Mouse (Mus musculus): ENCODE data around the gene Flnb.

The Flnb gene

DNA sequence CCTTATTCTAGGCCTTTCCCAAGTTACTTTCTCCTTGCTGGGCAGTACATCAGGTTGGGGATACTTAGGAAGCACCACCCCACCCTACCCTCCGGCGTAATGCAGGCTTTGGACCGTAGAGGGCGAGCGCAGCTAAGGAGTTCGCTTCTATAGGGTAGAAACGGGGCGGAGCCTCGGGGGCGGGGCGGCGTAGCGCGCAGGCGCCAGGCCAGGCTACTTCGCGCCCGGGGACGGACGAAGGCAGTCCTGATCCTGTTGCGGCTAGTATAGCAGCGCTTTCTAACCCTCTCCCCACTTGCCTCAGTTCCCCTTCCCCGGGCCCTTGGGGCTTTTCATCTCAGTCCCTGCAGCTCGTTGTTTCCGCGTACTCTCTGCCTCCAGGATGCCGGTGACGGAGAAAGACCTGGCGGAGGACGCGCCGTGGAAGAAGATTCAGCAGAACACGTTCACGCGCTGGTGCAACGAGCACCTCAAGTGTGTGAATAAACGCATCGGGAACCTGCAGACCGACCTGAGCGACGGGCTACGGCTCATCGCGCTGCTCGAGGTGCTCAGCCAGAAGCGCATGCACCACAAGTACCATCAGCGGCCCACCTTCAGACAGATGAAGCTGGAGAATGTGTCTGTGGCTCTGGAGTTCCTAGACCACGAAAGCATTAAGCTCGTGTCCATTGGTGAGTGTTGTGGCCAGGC, at the start of gene Flnb:
TSS of gene Flnb (plus strand) at position 188 of the 693 bp plus-strand sequence.
- peak; percentile 95 for DNase-seq (ENCODE audit: extremely low spot score)

DNA sequence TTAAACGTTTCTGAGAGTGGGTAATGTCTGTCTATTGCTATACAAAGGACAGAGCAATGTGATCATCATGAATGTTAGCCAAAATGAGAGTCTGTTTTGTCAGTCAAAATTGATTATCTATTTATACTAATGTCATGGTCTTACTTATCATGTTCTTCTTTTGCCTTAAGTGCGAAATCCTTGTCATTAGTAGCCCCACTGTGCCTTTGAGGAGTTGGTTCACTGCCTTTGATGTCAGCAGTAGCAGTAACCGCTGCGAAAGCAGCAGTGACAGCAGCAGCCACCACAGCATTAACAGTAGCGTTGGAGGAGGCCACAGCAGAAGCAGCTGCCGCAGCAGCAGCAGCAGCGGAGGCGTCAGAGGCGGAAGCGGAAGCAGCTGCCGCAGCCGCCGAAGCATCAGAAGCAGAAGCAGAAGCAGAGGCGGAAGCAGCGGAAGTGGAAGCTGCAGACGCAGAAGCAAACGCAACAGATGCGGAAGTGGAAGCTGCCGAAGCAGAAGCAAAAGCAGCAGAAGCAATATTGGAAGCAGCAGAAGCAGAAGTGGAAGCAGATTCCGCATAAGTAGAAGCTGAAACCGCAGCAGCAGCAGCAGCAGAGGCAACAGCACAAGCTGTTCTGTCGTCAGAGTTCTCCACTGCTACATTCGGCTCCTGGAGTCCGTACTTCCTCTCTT, 43.9 kb upstream of the Flnb start:
- peak; percentile 46 for DNase-seq (ENCODE audit: extremely low spot score)

DNA sequence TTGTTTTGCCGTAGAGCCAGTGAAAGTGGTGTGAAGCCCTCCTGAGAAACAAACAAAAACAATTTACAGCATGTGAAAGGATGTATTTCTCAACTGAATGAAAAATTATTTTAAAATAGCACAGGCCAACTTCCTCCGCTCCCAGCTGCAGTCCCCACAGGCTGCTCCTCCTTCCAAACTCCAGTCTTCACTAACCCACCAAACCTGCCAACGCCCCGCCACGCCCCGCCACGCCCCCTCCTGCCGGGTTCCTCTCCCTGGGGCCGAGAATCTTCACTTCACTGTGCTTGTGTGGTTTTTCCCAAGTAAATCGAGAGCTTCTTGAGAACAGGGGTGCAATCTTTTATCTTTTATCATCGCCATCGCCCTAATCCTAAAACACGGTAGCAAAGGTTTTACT, 31.7 kb upstream of the Flnb start:
- DNase-seq (ENCODE audit: extremely low spot score) = no peak

DNA sequence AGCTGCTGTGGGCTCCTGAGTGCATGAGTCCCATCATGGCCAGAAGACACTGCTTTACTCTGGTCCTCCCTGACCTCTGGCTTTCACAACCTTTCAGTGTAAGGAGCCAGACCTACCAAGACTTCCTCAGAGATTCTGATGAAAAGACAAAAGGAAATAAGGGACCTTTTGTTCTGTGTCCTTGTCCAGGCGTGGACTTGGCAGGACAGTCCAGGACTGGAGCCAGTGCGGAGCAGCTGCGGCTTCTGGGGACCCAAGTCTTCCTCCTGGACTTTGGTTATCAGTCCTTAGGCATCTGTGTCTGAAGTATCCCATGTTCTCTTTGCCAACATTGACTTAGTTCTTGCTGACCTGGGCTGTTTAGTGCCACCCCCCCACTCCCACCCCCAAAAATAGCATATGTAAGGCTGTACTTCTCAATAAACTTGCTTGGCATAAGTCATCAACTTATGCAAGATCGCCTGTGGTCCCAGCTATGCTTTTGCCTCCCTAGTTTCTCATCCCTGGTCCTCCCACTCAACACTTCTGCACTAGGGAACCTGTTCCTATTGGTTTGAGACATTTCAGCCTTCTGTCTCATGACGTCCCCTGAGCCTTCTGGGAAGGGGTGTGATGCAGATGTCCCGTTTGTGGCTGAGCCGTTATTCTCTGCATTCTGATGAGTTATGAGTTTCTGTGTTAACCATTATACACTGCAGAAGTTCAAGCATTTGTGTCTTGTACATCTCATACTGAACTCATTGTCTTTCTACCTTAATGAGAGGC, 28.3 kb upstream of the Flnb start:
- DNase-seq (ENCODE audit: extremely low spot score) = no peak

DNA sequence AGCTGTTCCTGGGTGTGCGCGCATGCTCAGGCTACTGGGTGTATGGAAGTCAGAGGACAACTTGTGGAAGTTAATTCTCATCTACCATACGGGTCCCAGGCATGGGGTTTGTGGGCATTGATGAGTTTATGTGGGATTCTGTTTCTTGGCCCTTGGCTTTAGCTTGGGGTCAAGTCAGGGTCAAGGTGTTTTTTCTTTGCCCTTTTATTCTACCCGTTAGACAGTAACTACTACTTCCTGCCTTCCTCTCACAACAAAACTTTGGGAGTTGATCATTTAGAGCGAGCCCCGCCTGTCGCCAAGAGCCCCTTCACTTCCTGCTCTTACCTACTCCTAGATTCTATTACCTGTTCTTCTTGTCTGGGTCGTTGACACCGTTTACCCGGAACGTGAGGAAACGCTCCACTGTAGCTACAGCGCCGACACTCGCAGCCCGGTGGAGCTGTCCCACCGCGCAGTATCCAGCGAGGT, 26.7 kb upstream of the Flnb start:
- DNase-seq (ENCODE audit: extremely low spot score) = no peak

DNA sequence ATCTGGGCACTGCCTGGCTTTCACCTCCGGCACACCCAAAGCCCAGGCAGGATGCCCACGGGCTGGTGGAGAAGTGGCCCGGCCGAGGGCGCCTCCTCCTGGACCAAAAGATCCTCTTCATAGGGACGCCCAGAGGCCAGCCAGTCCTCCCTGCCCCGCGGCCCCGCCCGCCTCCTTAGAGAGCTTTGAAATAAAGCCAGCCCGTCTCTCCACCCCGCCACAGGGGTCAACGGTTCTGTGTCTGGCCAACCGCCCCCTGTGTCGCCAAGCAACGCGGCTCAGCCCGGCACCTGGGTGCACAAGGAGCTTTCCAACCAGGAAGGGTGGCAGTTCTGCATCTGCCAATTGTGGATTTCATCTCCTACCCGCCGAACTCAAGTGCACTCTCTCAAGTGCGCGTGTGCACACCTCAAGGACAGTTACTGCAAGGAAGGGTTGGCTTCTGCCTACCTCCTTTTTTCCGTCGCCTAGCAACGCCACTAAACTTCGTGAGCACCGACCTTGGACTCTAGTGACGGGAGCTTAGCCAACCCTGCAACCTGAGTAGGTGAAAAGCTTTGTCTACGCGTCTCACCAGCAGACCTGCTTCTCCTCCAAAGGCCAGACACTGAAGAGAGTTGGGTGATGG, 26.1 kb upstream of the Flnb start, which contains the start of gene Gm26661:
TSS of gene Gm26661 (plus strand) at position 56 of the 628 bp plus-strand sequence.
- peak; percentile 76 for DNase-seq (ENCODE audit: extremely low spot score)

DNA sequence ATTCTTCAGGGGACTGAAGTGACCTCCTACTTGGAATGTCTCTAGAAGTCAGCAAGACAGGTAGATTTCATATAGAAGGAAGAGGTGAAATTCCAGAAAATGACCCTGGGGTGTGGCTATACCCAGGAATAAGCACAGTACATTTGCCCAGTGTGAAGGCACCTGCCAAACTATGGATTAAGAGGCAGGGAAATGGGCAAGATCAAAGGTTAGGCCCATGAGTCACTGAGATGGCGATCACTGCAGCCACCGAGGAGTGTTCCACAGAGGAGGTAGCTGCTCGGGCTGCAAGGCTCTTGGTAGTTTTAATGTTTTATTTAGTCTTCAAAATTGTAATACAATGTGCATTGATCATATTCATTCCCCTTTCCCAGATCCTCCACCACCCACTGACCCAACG, 21.8 kb upstream of the Flnb start:
- DNase-seq (ENCODE audit: extremely low spot score) = no peak

DNA sequence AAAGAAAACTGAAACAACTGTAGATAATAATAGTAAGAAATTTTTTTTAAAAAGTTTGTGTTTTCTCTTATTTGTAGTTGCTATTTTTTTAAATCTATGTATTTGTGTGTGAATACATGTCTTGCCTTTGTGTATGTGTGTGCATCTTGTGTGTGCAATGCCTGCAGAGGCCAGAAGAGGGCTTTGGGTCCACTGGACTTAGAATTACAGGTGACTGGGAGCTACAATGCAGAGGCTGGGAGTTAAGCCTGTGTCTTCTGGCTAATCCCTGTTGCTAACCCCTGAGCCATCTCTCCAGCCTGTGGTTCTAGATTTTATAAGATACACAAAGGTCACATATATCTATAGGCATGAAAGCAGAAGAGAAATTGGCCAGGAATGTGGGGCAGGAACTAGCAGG, 17.1 kb upstream of the Flnb start:
- DNase-seq (ENCODE audit: extremely low spot score) = no peak

DNA sequence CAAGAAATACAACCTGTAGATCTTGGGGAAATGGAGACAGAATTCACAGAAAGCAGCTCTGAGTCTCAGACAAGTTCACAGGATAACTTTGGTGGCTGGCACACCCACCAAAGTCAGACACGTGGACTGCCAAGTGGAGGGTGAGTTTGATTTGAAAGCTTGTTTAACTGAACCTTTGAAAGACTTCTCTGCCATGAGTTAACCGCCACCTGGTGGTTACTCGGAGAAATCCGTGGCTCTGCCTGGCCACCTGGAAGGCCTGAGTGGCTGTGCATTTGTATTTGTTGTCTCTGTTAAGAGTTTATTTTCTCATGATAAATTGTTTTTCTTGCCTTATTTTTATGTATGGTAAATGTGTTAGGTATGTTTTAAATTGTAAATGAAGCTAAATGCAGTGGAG, 15.9 kb upstream of the Flnb start:
- no peak for DNase-seq (ENCODE audit: extremely low spot score)

DNA sequence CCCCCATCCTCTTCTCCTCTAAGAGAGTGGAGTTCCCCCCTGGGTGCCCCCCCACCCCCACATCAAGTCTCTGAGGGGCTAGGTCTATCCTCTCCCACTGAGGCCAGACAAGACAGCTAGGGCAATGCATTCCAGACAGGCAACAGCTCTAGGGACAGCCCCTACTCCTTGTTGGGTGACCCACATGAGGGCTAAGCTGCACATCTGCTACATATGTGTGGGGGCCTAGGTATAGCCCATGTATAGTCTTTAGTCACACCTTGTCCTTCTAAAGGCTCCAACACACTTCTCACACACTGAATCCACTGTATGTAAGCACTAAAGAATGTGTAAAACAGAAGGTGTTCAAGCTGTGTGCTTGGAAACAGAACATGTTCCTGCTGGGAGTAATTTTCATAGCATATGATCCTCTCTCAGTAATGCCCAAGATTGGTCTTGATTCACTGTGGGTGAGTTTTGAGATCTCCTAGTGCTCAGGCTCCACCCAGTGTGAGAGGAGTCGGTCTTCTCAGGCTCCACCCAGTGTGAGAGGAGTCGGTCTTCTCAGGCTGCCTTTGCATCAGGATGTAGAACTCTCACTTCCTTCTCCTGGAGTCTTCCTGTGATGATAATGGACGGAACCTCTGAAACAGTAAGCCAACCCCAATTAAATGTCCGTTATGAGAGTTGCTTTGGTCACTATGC, 13.7 kb upstream of the Flnb start:
- DNase-seq (ENCODE audit: extremely low spot score) = no peak

DNA sequence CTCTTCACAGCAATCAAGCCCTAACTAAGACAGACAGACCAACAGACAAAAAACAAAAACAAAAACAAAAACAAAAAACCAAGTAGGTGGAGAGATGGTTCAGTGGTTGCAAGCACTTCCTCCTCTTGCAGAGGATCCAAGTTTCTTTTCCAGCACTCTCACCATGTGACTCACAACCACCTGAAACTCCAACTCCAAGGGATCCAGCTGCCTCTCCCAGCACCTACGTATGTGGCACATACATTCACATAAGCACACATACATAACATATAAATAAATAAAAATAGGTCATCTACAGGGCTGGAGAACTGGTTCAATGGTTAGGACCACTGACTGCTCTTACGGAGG, 13.2 kb upstream of the Flnb start:
- DNase-seq (ENCODE audit: extremely low spot score) = no peak

DNA sequence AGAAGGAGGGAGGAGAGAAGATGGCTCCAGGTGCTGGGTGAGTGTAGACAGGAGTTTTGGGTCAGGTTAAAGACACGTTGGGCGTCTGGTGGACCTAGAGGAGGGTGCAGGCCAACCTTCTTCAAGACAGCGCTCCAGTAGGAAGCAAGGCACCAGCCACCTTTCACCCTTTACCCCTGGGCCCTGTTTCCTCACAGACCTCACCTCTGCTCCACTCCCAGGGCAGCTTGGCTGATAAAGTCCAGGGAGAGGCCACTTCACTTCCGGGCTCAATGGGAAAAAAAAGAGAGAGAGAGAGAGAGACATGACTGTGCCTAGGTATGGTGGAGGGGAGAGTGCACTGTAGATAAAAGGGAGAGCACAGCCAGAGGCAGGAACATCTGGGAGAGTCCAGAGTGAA, 10.0 kb upstream of the Flnb start:
- no peak for DNase-seq (ENCODE audit: extremely low spot score)

DNA sequence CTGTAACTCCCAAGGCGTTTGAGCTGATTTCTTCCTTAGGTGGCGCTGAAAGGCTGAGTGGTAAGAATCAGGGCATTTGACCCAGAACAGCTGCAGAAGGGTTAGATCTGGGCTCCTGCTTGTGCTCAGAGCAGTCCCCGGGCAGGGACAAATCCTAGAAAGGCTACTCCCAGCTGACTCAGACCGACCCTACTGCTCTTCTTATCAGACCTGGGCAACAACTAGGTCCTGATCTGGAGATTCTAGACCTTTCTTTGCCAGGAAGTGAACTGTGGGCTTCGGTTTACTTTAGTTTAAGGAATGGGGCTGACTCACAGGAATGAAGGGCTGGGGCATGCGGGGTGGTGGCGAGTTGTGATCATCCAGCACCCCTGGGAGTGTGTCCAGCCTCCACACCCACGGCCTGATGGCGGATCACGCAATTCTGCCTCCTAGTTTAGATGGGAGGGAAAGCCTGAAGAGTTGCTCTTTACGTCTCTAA, 9.2 kb upstream of the Flnb start:
- DNase-seq (ENCODE audit: extremely low spot score) = no peak

DNA sequence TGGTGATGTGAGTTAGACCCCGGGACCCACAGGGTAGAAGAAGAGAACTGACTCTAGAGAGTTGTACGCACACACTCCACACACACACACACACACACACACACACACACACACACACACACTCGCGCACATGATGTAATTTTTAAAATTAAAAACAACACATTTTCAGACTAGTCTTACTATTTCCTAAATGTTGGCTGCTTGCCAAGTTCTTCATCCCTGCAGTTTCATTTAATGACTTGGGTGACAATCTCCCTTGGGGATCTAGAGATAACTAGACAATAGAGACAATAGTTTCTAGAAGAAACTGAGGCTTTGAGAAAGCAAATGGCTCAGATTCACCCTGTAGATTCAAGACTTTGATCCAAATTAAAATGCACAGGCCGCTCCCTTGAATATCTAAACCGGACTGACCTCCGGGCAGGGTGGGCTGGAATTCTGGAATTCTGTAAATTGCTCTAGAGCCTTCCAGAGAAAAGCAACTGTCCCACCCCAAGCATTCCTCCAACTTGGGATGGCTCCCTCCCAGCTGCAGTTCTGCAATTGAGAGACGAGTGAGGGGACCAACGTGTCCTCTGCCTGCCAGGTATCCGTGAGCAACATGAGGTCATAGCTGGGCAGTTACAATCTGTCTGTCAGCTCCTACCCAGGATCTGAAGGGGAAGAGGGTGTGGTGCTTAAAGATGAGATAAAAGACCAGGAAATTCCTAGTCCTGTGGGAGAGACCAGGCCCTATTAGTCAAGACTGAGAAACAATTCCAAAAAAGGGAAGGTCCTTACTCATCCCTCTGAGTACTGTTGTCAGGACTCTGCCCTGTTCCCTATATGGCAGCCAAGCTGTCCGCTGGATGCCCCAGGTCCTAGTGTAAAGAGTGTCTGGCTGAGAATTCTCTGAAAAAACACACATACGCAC, 8.5 kb upstream of the Flnb start:
- DNase-seq (ENCODE audit: extremely low spot score) = no peak

DNA sequence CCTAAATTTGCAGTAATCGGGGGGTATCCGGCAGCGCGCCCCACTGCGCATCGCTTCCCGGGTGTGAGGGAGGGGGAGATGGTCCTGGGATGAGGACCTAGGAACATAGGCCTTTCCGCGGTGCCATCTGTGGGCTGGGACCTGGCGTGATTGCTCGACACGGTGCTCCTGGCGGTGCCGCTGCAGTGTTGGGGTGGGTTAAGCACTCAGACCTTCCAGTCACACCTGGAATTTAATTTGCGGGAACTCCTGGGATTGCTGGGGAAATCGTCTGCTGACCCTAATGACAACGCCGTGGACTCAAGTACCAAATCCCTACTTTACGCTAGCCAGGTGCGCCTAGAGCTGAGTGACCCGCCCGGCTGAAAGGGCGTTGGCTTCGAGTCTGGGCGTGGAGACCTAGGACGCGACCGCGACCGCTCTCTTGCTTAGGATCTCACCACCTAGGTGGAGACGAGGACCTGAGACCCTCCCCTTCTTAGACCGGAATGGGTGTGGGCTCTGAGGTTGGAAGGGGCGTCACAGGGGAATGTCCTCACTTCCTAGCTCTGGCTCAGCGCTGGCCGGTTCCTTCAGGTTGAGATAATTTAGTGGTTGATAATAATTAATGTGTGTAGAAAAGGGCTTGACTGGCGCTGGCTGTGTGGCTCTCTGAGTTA, 835 bp downstream of the Flnb start:
- no peak for DNase-seq (ENCODE audit: extremely low spot score)

DNA sequence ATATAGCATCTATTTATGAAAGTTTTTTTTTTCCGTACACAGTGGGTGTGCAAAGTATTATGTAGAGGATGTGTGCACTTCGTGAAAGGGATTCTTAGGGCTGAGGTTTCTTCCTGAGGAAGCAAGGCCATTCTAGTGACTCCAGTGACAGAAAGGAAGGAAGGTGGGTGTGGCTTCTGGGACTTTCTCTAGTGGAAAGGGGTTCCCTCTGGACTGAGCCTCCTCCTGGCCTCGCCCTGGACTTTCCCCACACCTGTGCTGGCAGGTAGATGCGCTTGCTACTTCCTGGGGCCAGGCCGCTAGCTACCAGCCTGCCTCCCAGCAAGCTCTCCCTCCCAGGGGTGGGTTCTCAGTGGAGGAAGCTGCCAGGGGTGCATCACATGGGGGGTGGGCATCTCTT, 1.7 kb downstream of the Flnb start:
- DNase-seq (ENCODE audit: extremely low spot score) = no peak

DNA sequence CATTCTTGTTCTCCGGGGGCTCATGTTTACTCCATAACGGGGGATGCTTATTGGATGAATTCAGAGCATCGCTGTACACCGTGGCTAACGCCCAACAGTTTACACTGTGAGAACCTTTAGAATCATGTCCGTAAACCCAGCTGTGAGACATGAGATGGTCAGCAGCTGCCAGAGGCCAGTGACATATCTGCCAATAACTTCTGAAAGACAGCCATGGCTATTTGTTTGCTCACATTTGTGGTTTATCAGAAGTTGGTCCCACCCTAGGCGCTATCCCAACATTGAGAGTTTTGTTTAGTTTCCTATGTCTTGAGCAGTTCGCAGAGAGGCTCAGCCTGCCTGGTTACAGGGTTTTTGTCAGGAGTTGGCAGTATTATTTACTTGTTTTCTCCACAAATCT, 3.6 kb downstream of the Flnb start:
- DNase-seq (ENCODE audit: extremely low spot score) = no peak

DNA sequence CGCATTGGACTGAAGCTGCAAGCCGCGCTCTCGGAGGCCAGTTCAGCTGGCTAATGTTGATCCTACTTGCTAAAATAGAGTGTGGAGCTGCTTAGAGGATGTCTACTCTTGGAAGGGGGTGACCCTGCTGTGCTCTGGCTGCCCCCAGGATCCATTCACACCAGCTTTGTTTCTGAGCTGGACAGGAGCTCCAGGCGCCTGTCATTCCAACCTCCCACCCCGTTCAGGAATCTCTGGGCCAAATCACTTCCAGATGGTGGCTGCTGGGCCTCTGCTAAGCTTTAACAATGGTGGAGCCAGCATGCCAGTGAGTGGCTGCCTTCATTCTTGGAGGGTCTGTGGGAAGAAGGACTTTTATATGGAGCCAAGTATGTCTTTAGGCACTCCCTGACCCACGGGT, 4.9 kb downstream of the Flnb start:
- peak; percentile 79 for DNase-seq (ENCODE audit: extremely low spot score)

DNA sequence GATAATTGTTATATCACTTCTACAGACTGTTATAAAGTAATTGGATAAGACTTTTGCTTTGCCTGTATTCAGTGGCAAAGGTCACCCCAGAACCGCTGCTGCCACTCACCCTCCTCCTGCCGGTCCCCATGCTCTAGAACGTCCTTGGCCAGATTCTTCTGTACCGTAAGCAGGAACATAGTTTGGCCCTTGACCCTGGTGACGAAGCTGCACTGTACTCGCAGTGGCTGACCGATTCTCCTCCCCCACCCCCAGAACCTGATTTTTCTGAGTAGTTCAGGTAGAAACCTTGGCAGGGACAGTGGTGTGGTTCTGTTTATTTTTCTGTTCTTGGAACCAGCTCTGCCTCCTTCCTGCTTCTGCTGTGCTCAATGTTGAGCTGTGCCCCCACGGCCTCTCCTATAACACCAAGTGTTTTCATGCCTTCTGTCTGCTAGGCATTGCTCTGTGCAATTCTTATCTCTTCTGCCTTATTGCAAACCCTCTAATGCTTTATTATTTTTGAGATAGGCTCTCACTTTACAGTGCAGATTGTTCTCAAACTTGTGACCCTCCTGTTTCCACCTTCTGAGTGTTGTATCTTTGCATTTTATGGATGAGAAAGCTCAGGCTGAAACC, 7.0 kb downstream of the Flnb start:
- no peak for DNase-seq (ENCODE audit: extremely low spot score)

All from embryo, embryonic 9.5 days (tissue).